Mouse (Mus musculus) adrenal gland, adult 2 months (tissue): Measurements from ENCODE around the gene Mup15. TPM values are rescaled to one million over a fixed set of nuclear protein-coding genes. Genes with fewer than 3 reads are reported as not detected.
"Not testable (repeated sequence)": the region's sequence is repeated elsewhere in the genome, so short reads cannot be mapped to it uniquely, and the experiment has no call there.

Experiments used
- DNase-seq: peaks from one replicate; pipeline ENCODE4 v3.0.0; 2021
- long read RNA-seq: library from polyadenylated mRNA; stranded (forward); transcript quantifications from one replicate; pipeline ENCODE4 v2.0.0, GENCODE M21; 2021
- polyA plus RNA-seq: library from polyadenylated mRNA; depleted of rRNA; stranded (reverse); fragments of >200 nt; gene quantifications from 2 replicates; pipeline ENCODE4 v1.2.3, GENCODE M21; 2012; rRNA removed
- total RNA-seq, 2 experiments: library from RNA; stranded (reverse); gene quantifications; 2 replicates each; pipeline ENCODE4 v1.2.3; 2021

The Mup15 gene
- total RNA-seq (1 to 10 TPM in 1 of 2 experiments, not detected in 1; 4.8 TPM), polyA plus RNA-seq (not detected in 2 replicates)
- long read RNA-seq = 0 reads

GRCm38 (mm10) chr4:61439643-61440042 is at the start of gene Mup15:
Mup15 (minus strand) TSS chr4:61439743.
- not testable (repeated sequence) for DNase-seq

Other genes with a start within 250 kb of the Mup15 start
- not detected for gene Mup13, start 211.5 kb downstream of the Mup15 start, total RNA-seq
- not detected in 2 replicates for gene Mup13, start 211.5 kb downstream of the Mup15 start, polyA plus RNA-seq
- 10 to 100 TPM in 1 of 2 experiments, under 1 TPM in 1; 0.66 to 19.7 TPM for gene Mup14, start 135.7 kb downstream of the Mup15 start, total RNA-seq
- gene Mup14, start 135.7 kb downstream of the Mup15 start, polyA plus RNA-seq = 0.47 and 0.54 TPM in 2 replicates
- 10 to 100 TPM in 1 of 2 experiments, not detected in 1; 14.5 TPM for gene Mup16, start 79.8 kb upstream of the Mup15 start, total RNA-seq
- gene Mup16, start 79.8 kb upstream of the Mup15 start, polyA plus RNA-seq = not detected in 2 replicates
- 1 to 10 TPM; 1.1 to 3.6 TPM for gene Mup17, start 156.1 kb upstream of the Mup15 start, total RNA-seq
- gene Mup17, start 156.1 kb upstream of the Mup15 start, polyA plus RNA-seq = not detected in 2 replicates
- gene Mup18, start 234.4 kb upstream of the Mup15 start, total RNA-seq = 10 to 100 TPM in 1 of 2 experiments, under 1 TPM in 1; 0.55 to 13.6 TPM
- gene Mup18, start 234.4 kb upstream of the Mup15 start, polyA plus RNA-seq = not detected in 2 replicates